ENCODE assay signal across 11 mouse cellular contexts in genomic region chr8:126883752-126884151, GRCm38 (mm10).
A peak's percentile ranks its signal among the peaks of the same experiment; 100 is the strongest.
DNase-seq lines count a peak whose midpoint lies in the region; ATAC-seq lines count a peak whose summit lies in the region.
"Had no signal": no experiment of that assay in that cellular context is flagged by ENCODE, and none has a peak within 500 bp of the region (broad histone marks: within the 10 kb centered on the region; RNA-seq: fewer than 3 reads in every experiment).

No protein-coding gene starts in this region.

- no peak overlapping the region for H3K9ac ChIP-seq in kidney, embryonic 15.5 days
- H3K9ac ChIP-seq in kidney, embryonic 16.5 days (replicated peaks; ENCODE audit: low read length), result no peak overlapping the region
- H3K9ac ChIP-seq: embryonic facial prominence, embryonic 15.5 days; intestine, embryonic 15.5 days; liver, embryonic 15.5 days had no signal

- no peaks in the 10 kb centered on the region for H3K27me3 ChIP-seq in heart, embryonic 10.5 days (ENCODE audit: insufficient read depth, poor library complexity, severe bottlenecking)
- no peaks in the 10 kb centered on the region for H3K27me3 ChIP-seq in kidney, embryonic 15.5 days
- H3K27me3 ChIP-seq in kidney, embryonic 16.5 days (ENCODE audit: insufficient read depth, low read length), result no peaks in the 10 kb centered on the region
- H3K27me3 ChIP-seq in embryonic facial prominence, embryonic 10.5 days (replicated peaks; ENCODE audit: low read depth, poor library complexity, severe bottlenecking), result no peaks in the 10 kb centered on the region
- no peaks in the 10 kb centered on the region for H3K27me3 ChIP-seq in limb, embryonic 10.5 days (ENCODE audit: low read depth, poor library complexity, severe bottlenecking)
- H3K27me3 ChIP-seq: embryonic facial prominence, embryonic 15.5 days; intestine, embryonic 15.5 days; liver, embryonic 15.5 days had no signal

- WGBS in heart, embryonic 10.5 days, result 57% methylated on average over 5 of the region's 5 CpGs
- WGBS in kidney, embryonic 15.5 days, result 66% methylated on average over 5 of the region's 5 CpGs
- WGBS in kidney, embryonic 16.5 days, result 70% methylated on average over 5 of the region's 5 CpGs
- WGBS in embryonic facial prominence, embryonic 10.5 days, result 74% methylated on average over 5 of the region's 5 CpGs
- WGBS in limb, embryonic 10.5 days, result 85% methylated on average over 5 of the region's 5 CpGs

- intact Hi-C loops in heart, postnatal 36 days (cut with DNase I), result loop anchor here (2.0 kb wide), 2 partner anchors 49 to 217 kb away; no protein-coding TSS in a partner anchor

- no peak for DNase-seq in heart, embryonic 10.5 days (ENCODE audit: low spot score)
- DNase-seq in heart, postnatal 36 days, result no peak
- DNase-seq in embryonic facial prominence, embryonic 10.5 days (ENCODE audit: low spot score), result no peak
- DNase-seq in limb, embryonic 10.5 days (ENCODE audit: low spot score), result no peak
- DNase-seq in spleen, postnatal 10 days (ENCODE audit: low spot score in 2 of 2), result no peak
- DNase-seq in right cerebral cortex, postnatal 10 days (ENCODE audit: low spot score in 2 of 2), result no peak

- H3K9me3 ChIP-seq in heart, embryonic 10.5 days, result no peaks in the 10 kb centered on the region
- no peaks in the 10 kb centered on the region for H3K9me3 ChIP-seq in kidney, embryonic 15.5 days (replicated peaks)
- no peaks in the 10 kb centered on the region; the same call in 1 of the 2 replicates for H3K9me3 ChIP-seq in kidney, embryonic 16.5 days (ENCODE audit: low read length)
- no peaks in the 10 kb centered on the region for H3K9me3 ChIP-seq in embryonic facial prominence, embryonic 10.5 days
- H3K9me3 ChIP-seq in limb, embryonic 10.5 days (replicated peaks), result no peaks in the 10 kb centered on the region
- H3K9me3 ChIP-seq: embryonic facial prominence, embryonic 15.5 days; intestine, embryonic 15.5 days; liver, embryonic 15.5 days had no signal

- peak overlapping the region; percentile 69; the same call in 1 of the 2 replicates for H3K27ac ChIP-seq in heart, embryonic 10.5 days
- H3K27ac ChIP-seq in kidney, embryonic 15.5 days, result peak overlapping the region; percentile 11; the same call in 1 of the 2 replicates
- H3K27ac ChIP-seq in kidney, embryonic 16.5 days (ENCODE audit: low read length), result no peak overlapping the region; the same call in 1 of the 2 replicates
- H3K27ac ChIP-seq in embryonic facial prominence, embryonic 10.5 days (replicated peaks), result peak overlapping the region; percentile 65
- peak overlapping the region; percentile 47; the same call in 1 of the 2 replicates for H3K27ac ChIP-seq in limb, embryonic 10.5 days
- H3K27ac ChIP-seq: intestine, embryonic 15.5 days; liver, embryonic 15.5 days had no signal

- H3K4me3 ChIP-seq in heart, embryonic 10.5 days, result no peak overlapping the region; the same call in 1 of the 2 replicates
- H3K4me3 ChIP-seq in kidney, embryonic 15.5 days (replicated peaks), result no peak overlapping the region
- no peak overlapping the region for H3K4me3 ChIP-seq in kidney, embryonic 16.5 days (ENCODE audit: low read length)
- H3K4me3 ChIP-seq in embryonic facial prominence, embryonic 10.5 days, result no peak overlapping the region
- H3K4me3 ChIP-seq in limb, embryonic 10.5 days, result no peak overlapping the region
- H3K4me3 ChIP-seq: embryonic facial prominence, embryonic 15.5 days; intestine, embryonic 15.5 days; liver, embryonic 15.5 days had no signal

- ATAC-seq in kidney, embryonic 15.5 days (replicated peaks; ENCODE audit: low FRiP score), result no peak
- no peak for ATAC-seq in kidney, embryonic 16.5 days (ENCODE audit: low FRiP score, low TSS enrichment)

- H3K36me3 ChIP-seq in heart, embryonic 10.5 days, result no peaks in the 10 kb centered on the region
- H3K36me3 ChIP-seq in kidney, embryonic 15.5 days, result no peaks in the 10 kb centered on the region
- no peaks in the 10 kb centered on the region for H3K36me3 ChIP-seq in kidney, embryonic 16.5 days (ENCODE audit: insufficient read depth, low read length)
- no peaks in the 10 kb centered on the region for H3K36me3 ChIP-seq in embryonic facial prominence, embryonic 10.5 days (replicated peaks)
- no peaks in the 10 kb centered on the region for H3K36me3 ChIP-seq in limb, embryonic 10.5 days
- H3K36me3 ChIP-seq: embryonic facial prominence, embryonic 15.5 days; intestine, embryonic 15.5 days; liver, embryonic 15.5 days had no signal

- H3K4me1 ChIP-seq in heart, embryonic 10.5 days, result peaks cover 40% of the 10 kb centered on the region
- H3K4me1 ChIP-seq in kidney, embryonic 15.5 days, result peaks cover 41% of the 10 kb centered on the region
- peaks cover 26% of the 10 kb centered on the region for H3K4me1 ChIP-seq in kidney, embryonic 16.5 days (ENCODE audit: insufficient read depth, low read length)
- H3K4me1 ChIP-seq in embryonic facial prominence, embryonic 10.5 days, result peaks cover 40% of the 10 kb centered on the region
- peaks cover 32% of the 10 kb centered on the region for H3K4me1 ChIP-seq in limb, embryonic 10.5 days

- H3K4me2 ChIP-seq in kidney, embryonic 15.5 days, result no peak overlapping the region
- no peak overlapping the region for H3K4me2 ChIP-seq in kidney, embryonic 16.5 days (replicated peaks; ENCODE audit: low read depth, low read length)
- H3K4me2 ChIP-seq: embryonic facial prominence, embryonic 15.5 days; intestine, embryonic 15.5 days; liver, embryonic 15.5 days had no signal
